Mouse (Mus musculus): Measurements from ENCODE around the gene Sv2b. TPM values are rescaled to one million over a fixed set of nuclear protein-coding genes. Genes with fewer than 3 reads are reported as not detected.
A peak's percentile ranks its signal among the peaks of the same experiment; 100 is the strongest.

The Sv2b gene
- polyA plus RNA-seq, 1 experiment from 2014 or later = 5.7 TPM

- WGBS = 52% methylated on average over 5 of the region's 5 CpGs
- no peak overlapping the region for H3K9ac ChIP-seq
- H3K27me3 ChIP-seq = peaks cover 8% of the 10 kb centered on the region
- H3K4me1 ChIP-seq = no peaks in the 10 kb centered on the region
- no peak for ATAC-seq
- H3K4me2 ChIP-seq = no peak overlapping the region
- no peaks in the 10 kb centered on the region for H3K36me3 ChIP-seq (ENCODE audit: poor library complexity, severe bottlenecking)
- no peaks in the 10 kb centered on the region for H3K9me3 ChIP-seq (replicated peaks)
- H3K4me3 ChIP-seq = no peak overlapping the region
- no peak overlapping the region for H3K27ac ChIP-seq
These were observed 5.8 kb upstream of the Sv2b start for GRCm38 (mm10) chr7:75314873-75315272.

GRCm38 (mm10) chr7:75309570-75309969 is 508 bp upstream of the Sv2b start:
- H3K4me1 ChIP-seq = peaks cover 16% of the 10 kb centered on the region
- peak overlapping the region; percentile 97; the same call in 1 of the 2 replicates for H3K4me2 ChIP-seq
- no peak overlapping the region for H3K9ac ChIP-seq
- H3K27me3 ChIP-seq = peaks cover 54% of the 10 kb centered on the region
- H3K27ac ChIP-seq = no peak overlapping the region
- H3K9me3 ChIP-seq (replicated peaks) = no peaks in the 10 kb centered on the region
- ATAC-seq = no peak
- H3K4me3 ChIP-seq = no peak overlapping the region
- 70% methylated on average over 8 of the region's 8 CpGs for WGBS
- H3K36me3 ChIP-seq (ENCODE audit: poor library complexity, severe bottlenecking) = no peaks in the 10 kb centered on the region

- Histone ChIP-seq H3K4me2 (peak overlapping the region; percentile 97), H3K36me3 (ENCODE audit: poor library complexity, severe bottlenecking) (no peaks in the 10 kb centered on the region), H3K4me3 (peak overlapping the region; percentile 50), H3K9me3 (replicated peaks) (no peaks in the 10 kb centered on the region), H3K4me1 (peaks cover 16% of the 10 kb centered on the region), H3K27ac (no peak overlapping the region), H3K27me3 (peaks cover 54% of the 10 kb centered on the region), H3K9ac (peak overlapping the region; percentile 67; the same call in 1 of the 2 replicates)
- ATAC-seq = no peak
- 7% methylated on average over 8 of the region's 8 CpGs for WGBS
These were observed 964 bp downstream of the Sv2b start for GRCm38 (mm10) chr7:75308140-75308456.

- ATAC-seq = 0 out of 2 replicates have a peak, but pooled peaks have one; percentile 8
- H3K4me1 ChIP-seq = peaks cover 16% of the 10 kb centered on the region
- H3K4me2 ChIP-seq = peak overlapping the region; percentile 97
- peaks cover 54% of the 10 kb centered on the region for H3K27me3 ChIP-seq
- no peaks in the 10 kb centered on the region for H3K36me3 ChIP-seq (ENCODE audit: poor library complexity, severe bottlenecking)
- peak overlapping the region; percentile 50 for H3K4me3 ChIP-seq
- peak overlapping the region; percentile 67; the same call in 1 of the 2 replicates for H3K9ac ChIP-seq
- WGBS = 49% methylated on average over 8 of the region's 8 CpGs
- no peak overlapping the region for H3K27ac ChIP-seq
- no peaks in the 10 kb centered on the region for H3K9me3 ChIP-seq (replicated peaks)
These were observed 1.4 kb downstream of the Sv2b start for GRCm38 (mm10) chr7:75307570-75308087.

- 86% methylated on average over 9 of the region's 9 CpGs for WGBS
- Histone ChIP-seq H3K27ac (no peak overlapping the region), H3K36me3 (ENCODE audit: poor library complexity, severe bottlenecking) (no peaks in the 10 kb centered on the region), H3K4me1 (peaks cover 16% of the 10 kb centered on the region), H3K9me3 (replicated peaks) (no peaks in the 10 kb centered on the region), H3K9ac (no peak overlapping the region), H3K4me3 (no peak overlapping the region), H3K4me2 (no peak overlapping the region), H3K27me3 (peaks cover 54% of the 10 kb centered on the region)
- ATAC-seq = no peak
These were observed 3.1 kb downstream of the Sv2b start for GRCm38 (mm10) chr7:75305901-75306465.

GRCm38 (mm10) chr7:75302523-75303215 is 6.4 kb downstream of the Sv2b start:
- H3K27ac ChIP-seq = no peak overlapping the region
- H3K27me3 ChIP-seq = peaks cover 39% of the 10 kb centered on the region
- H3K9ac ChIP-seq = no peak overlapping the region
- H3K4me1 ChIP-seq = no peaks in the 10 kb centered on the region
- no peaks in the 10 kb centered on the region for H3K36me3 ChIP-seq (ENCODE audit: poor library complexity, severe bottlenecking)
- H3K4me3 ChIP-seq = no peak overlapping the region
- no peaks in the 10 kb centered on the region for H3K9me3 ChIP-seq (replicated peaks)
- no peak overlapping the region for H3K4me2 ChIP-seq
- 85% methylated on average over 6 of the region's 6 CpGs for WGBS
- no peak for ATAC-seq

GRCm38 (mm10) chr7:75299245-75299644 is 9.8 kb downstream of the Sv2b start:
- ATAC-seq = no peak
- H3K4me1 ChIP-seq = peaks cover 21% of the 10 kb centered on the region
- no peak overlapping the region for H3K9ac ChIP-seq
- WGBS = 93% methylated on average over 4 of the region's 4 CpGs
- peaks cover 22% of the 10 kb centered on the region for H3K27me3 ChIP-seq
- H3K4me2 ChIP-seq = no peak overlapping the region
- H3K27ac ChIP-seq = no peak overlapping the region
- H3K36me3 ChIP-seq (ENCODE audit: poor library complexity, severe bottlenecking) = no peaks in the 10 kb centered on the region
- no peak overlapping the region for H3K4me3 ChIP-seq
- H3K9me3 ChIP-seq (replicated peaks) = no peaks in the 10 kb centered on the region

GRCm38 (mm10) chr7:75296688-75297119 is 12.4 kb downstream of the Sv2b start:
- H3K9ac ChIP-seq = no peak overlapping the region
- WGBS = 6% methylated on average over 6 of the region's 6 CpGs
- ATAC-seq = no peak
- H3K4me2 ChIP-seq = no peak overlapping the region
- no peak overlapping the region for H3K27ac ChIP-seq
- no peaks in the 10 kb centered on the region for H3K36me3 ChIP-seq (ENCODE audit: poor library complexity, severe bottlenecking)
- no peak overlapping the region for H3K4me3 ChIP-seq
- H3K9me3 ChIP-seq (replicated peaks) = no peaks in the 10 kb centered on the region
- H3K27me3 ChIP-seq = peaks cover 25% of the 10 kb centered on the region
- H3K4me1 ChIP-seq = peaks cover 27% of the 10 kb centered on the region

GRCm38 (mm10) chr7:75295228-75295865 is 13.7 kb downstream of the Sv2b start:
- peaks cover 27% of the 10 kb centered on the region for H3K4me1 ChIP-seq
- H3K9ac ChIP-seq = no peak overlapping the region
- peaks cover 25% of the 10 kb centered on the region for H3K27me3 ChIP-seq
- no peaks in the 10 kb centered on the region for H3K9me3 ChIP-seq (replicated peaks)
- ATAC-seq = peak; percentile 81
- 9% methylated on average over 5 of the region's 5 CpGs for WGBS
- no peak overlapping the region for H3K4me2 ChIP-seq
- H3K27ac ChIP-seq = 0 out of 2 replicates have a peak overlapping the region, but pooled peaks have one; percentile 11
- H3K4me3 ChIP-seq = no peak overlapping the region
- no peaks in the 10 kb centered on the region for H3K36me3 ChIP-seq (ENCODE audit: poor library complexity, severe bottlenecking)

- peaks cover 8% of the 10 kb centered on the region; the same call in 1 of the 2 replicates for H3K9me3 ChIP-seq (replicated peaks)
- ATAC-seq = no peak
- no peak overlapping the region for H3K4me2 ChIP-seq
- no peak overlapping the region for H3K4me3 ChIP-seq
- WGBS = 9% methylated on average over 3 of the region's 3 CpGs
- no peak overlapping the region for H3K9ac ChIP-seq
- H3K27me3 ChIP-seq = peaks cover 5% of the 10 kb centered on the region
- peaks cover 27% of the 10 kb centered on the region for H3K4me1 ChIP-seq
- no peaks in the 10 kb centered on the region for H3K36me3 ChIP-seq (ENCODE audit: poor library complexity, severe bottlenecking)
- H3K27ac ChIP-seq = no peak overlapping the region
These were observed 16.8 kb downstream of the Sv2b start for GRCm38 (mm10) chr7:75292246-75292645.

- Histone ChIP-seq H3K4me2 (no peak overlapping the region), H3K27me3 (0 out of 2 replicates have a peak, but pooled peaks cover 3% of the 10 kb centered on the region), H3K27ac (no peak overlapping the region), H3K4me3 (no peak overlapping the region), H3K4me1 (peaks cover 16% of the 10 kb centered on the region), H3K36me3 (ENCODE audit: poor library complexity, severe bottlenecking) (no peaks in the 10 kb centered on the region), H3K9ac (no peak overlapping the region), H3K9me3 (replicated peaks) (peaks cover 8% of the 10 kb centered on the region; the same call in 1 of the 2 replicates)
- no peak for ATAC-seq
- 63% methylated on average over 2 of the region's 2 CpGs for WGBS
These were observed 18.5 kb downstream of the Sv2b start for GRCm38 (mm10) chr7:75290554-75290953.

GRCm38 (mm10) chr7:75287237-75287636 is 21.8 kb downstream of the Sv2b start:
- no peak overlapping the region for H3K4me3 ChIP-seq
- peaks cover 8% of the 10 kb centered on the region; the same call in 1 of the 2 replicates for H3K9me3 ChIP-seq (replicated peaks)
- H3K36me3 ChIP-seq (ENCODE audit: poor library complexity, severe bottlenecking) = no peaks in the 10 kb centered on the region
- no peak overlapping the region for H3K4me2 ChIP-seq
- no peak overlapping the region for H3K9ac ChIP-seq
- 73% methylated on average over 6 of the region's 6 CpGs for WGBS
- no peaks in the 10 kb centered on the region for H3K27me3 ChIP-seq
- 0 out of 2 replicates have a peak, but pooled peaks cover 2% of the 10 kb centered on the region for H3K4me1 ChIP-seq
- no peak overlapping the region for H3K27ac ChIP-seq
- no peak for ATAC-seq

Data from forebrain, embryonic 13.5 days (tissue).